Mouse (Mus musculus) CH12.LX (cell line): ENCODE data around the gene Sgf29. TPM values are rescaled to one million over a fixed set of nuclear protein-coding genes. Genes with fewer than 3 reads are reported as not detected.

ENCODE experiments used
- DNase-seq: peaks from one replicate; pipeline ENCODE4 v3.0.0-alpha.2; 2013; ENCODE audit errors: extremely low read depth
- H3K27ac ChIP-seq: 2 replicates; pipeline ENCODE4 v1.5.1; 2012; ENCODE audit warnings: low read depth, mild to moderate bottlenecking, control low read depth, moderate library complexity; ENCODE audit not compliant: insufficient read depth
- H3K27me3 ChIP-seq: replicated peaks from 2 replicates; pipeline ENCODE3; 2012; ENCODE audit warnings: inconsistent platforms
- H3K36me3 ChIP-seq, 2 experiments: replicated peaks in 1 of 2; 2 replicates each; pipeline versions ENCODE3 to v1.6.1; 2012; ENCODE audit warnings: inconsistent platforms in 1 of 2, low read length in 1 of 2, mild to moderate bottlenecking in 1 of 2, mixed read lengths in 1 of 2, moderate library complexity in 1 of 2; ENCODE audit not compliant: control insufficient read depth in 1 of 2, insufficient read depth in 1 of 2
- H3K4me1 ChIP-seq, 2 experiments: 2 replicates each; pipeline ENCODE4 v1.6.1; 2012; ENCODE audit warnings: inconsistent platforms in 1 of 2, moderate library complexity in 1 of 2; ENCODE audit not compliant: insufficient read depth in 2 of 2, control insufficient read depth in 1 of 2
- H3K4me2 ChIP-seq: 2 replicates; pipeline ENCODE4 v1.6.1; 2012; ENCODE audit warnings: low read depth, mild to moderate bottlenecking, control low read depth; ENCODE audit not compliant: poor library complexity, insufficient read depth, severe bottlenecking
- H3K4me3 ChIP-seq, 3 experiments: fragments of 150-350 bp in 1 of 3; sonication (generic) in 1 of 3; replicated peaks in 1 of 3; 2 replicates each; pipeline versions ENCODE3 to v1.5.1; 2011 to 2012; ENCODE audit warnings: low read depth in 2 of 3, low read length in 2 of 3, mild to moderate bottlenecking in 2 of 3, moderate library complexity in 2 of 3, control low read depth in 1 of 3, improper control_type of control experiment in 1 of 3, inconsistent platforms in 1 of 3, mixed read lengths in 1 of 3; ENCODE audit not compliant: poor library complexity in 1 of 3
- H3K79me2 ChIP-seq: replicated peaks from 2 replicates; pipeline ENCODE4 v1.6.1; 2012; ENCODE audit warnings: mild to moderate bottlenecking, moderate library complexity; ENCODE audit not compliant: control insufficient read depth, poor library complexity, insufficient read depth, severe bottlenecking; ENCODE audit errors: extremely low read depth
- H3K9ac ChIP-seq: 2 replicates; pipeline ENCODE4 v1.6.1; 2012; ENCODE audit warnings: low read depth, mild to moderate bottlenecking, control low read depth, moderate library complexity; ENCODE audit not compliant: insufficient read depth
- H3K9me3 ChIP-seq: replicated peaks from 2 replicates; pipeline ENCODE3; 2012; ENCODE audit warnings: low read length, inconsistent platforms, mixed read lengths
- CHD1 ChIP-seq: IDR thresholded peaks from 2 replicates; pipeline ENCODE4 v1.6.1; 2012; ENCODE audit warnings: low read depth, low read length, improper control_type of control experiment, inconsistent platforms
- EP300 ChIP-seq: IDR thresholded peaks from 2 replicates; pipeline ENCODE4 v1.6.1; 2011; ENCODE audit warnings: low read length, improper control_type of control experiment
- ETS1 ChIP-seq: conservative IDR thresholded peaks from 2 replicates; pipeline ENCODE4 v1.6.1; 2012; ENCODE audit warnings: low read depth, mild to moderate bottlenecking, inconsistent platforms, low read length, improper control_type of control experiment, moderate library complexity
- GABPA ChIP-seq: IDR thresholded peaks from 2 replicates; pipeline ENCODE4 v1.6.1; 2012; ENCODE audit warnings: low read depth, low read length, improper control_type of control experiment, inconsistent platforms; ENCODE audit not compliant: insufficient replicate concordance
- HCFC1 ChIP-seq: IDR thresholded peaks from 2 replicates; pipeline ENCODE4 v1.6.1; 2012; ENCODE audit warnings: low read depth, mild to moderate bottlenecking, inconsistent platforms, low read length, improper control_type of control experiment
- IRF4 ChIP-seq: IDR thresholded peaks from 2 replicates; pipeline ENCODE4 v1.6.1; 2014; ENCODE audit warnings: low read depth, mild to moderate bottlenecking, inconsistent platforms, low read length, improper control_type of control experiment
- MAFK ChIP-seq: IDR thresholded peaks from 2 replicates; pipeline ENCODE4 v1.6.1; 2011; ENCODE audit warnings: low read length, improper control_type of control experiment; ENCODE audit not compliant: insufficient replicate concordance
- MAX ChIP-seq: IDR thresholded peaks from 2 replicates; pipeline ENCODE4 v1.6.1; 2011; ENCODE audit warnings: low read length, improper control_type of control experiment
- MXI1 ChIP-seq: IDR thresholded peaks from 2 replicates; pipeline ENCODE4 v1.6.1; 2011; ENCODE audit warnings: mild to moderate bottlenecking, low read depth, low read length, improper control_type of control experiment
- NELFE ChIP-seq: IDR thresholded peaks from 2 replicates; pipeline ENCODE4 v1.6.1; 2011; ENCODE audit warnings: low read depth, low read length, improper control_type of control experiment
- NRF1 ChIP-seq: IDR thresholded peaks from 2 replicates; pipeline ENCODE4 v1.6.1; 2014; ENCODE audit warnings: low read depth, mild to moderate bottlenecking, inconsistent platforms, low read length, improper control_type of control experiment, moderate library complexity
- POLR2AphosphoS2 ChIP-seq: IDR thresholded peaks from 2 replicates; pipeline ENCODE4 v1.6.1; 2011; ENCODE audit warnings: low read depth, low read length, improper control_type of control experiment
- RCOR1 ChIP-seq: conservative IDR thresholded peaks from 2 replicates; pipeline ENCODE4 v1.6.1; 2012; ENCODE audit warnings: low read depth, mild to moderate bottlenecking, inconsistent platforms, low read length, improper control_type of control experiment
- SIN3A ChIP-seq: IDR thresholded peaks from 2 replicates; pipeline ENCODE4 v1.6.1; 2012; ENCODE audit warnings: low read length, improper control_type of control experiment, inconsistent platforms
- SMC3 ChIP-seq: IDR thresholded peaks from 2 replicates; pipeline ENCODE4 v1.6.1; 2011; ENCODE audit warnings: low read depth, low read length, improper control_type of control experiment
- UBTF ChIP-seq: IDR thresholded peaks from 2 replicates; pipeline ENCODE4 v1.6.1; 2012; ENCODE audit warnings: low read depth, mild to moderate bottlenecking, inconsistent platforms, low read length, improper control_type of control experiment, moderate library complexity
- USF1 ChIP-seq: IDR thresholded peaks from 2 replicates; pipeline ENCODE4 v1.6.1; 2014; ENCODE audit warnings: low read depth, mild to moderate bottlenecking, inconsistent platforms, low read length, improper control_type of control experiment
- USF2 ChIP-seq: conservative IDR thresholded peaks from 2 replicates; pipeline ENCODE4 v1.6.1; 2011; ENCODE audit warnings: low read depth, low read length, improper control_type of control experiment
- ZNF384 ChIP-seq: IDR thresholded peaks from 2 replicates; pipeline ENCODE4 v1.6.1; 2012; ENCODE audit warnings: low read depth, low read length, improper control_type of control experiment, inconsistent platforms
- dilution Hi-C: fragments of 300-500 bp; cut with MboI; formaldehyde crosslinking; loops from 2 replicates; pipeline ENCODE4 v1.14.3; 2020; ENCODE audit warnings: low sequenced_read_pairs; ENCODE audit not compliant: extremely low pct_unique_long_range_greater_than_20kb, extremely low pct_ligation_motif_present
- in situ Hi-C: fragments of 300-500 bp; cut with MboI; formaldehyde crosslinking; loops from 3 replicates; pipeline ENCODE4 v1.14.3; 2019; ENCODE audit warnings: low sequenced_read_pairs, low pct_ligation_motif_present, low pct_unique_long_range_greater_than_20kb, mixed read lengths
- polyA plus RNA-seq: library from polyadenylated mRNA; unstranded; fragments of >175 nt; gene quantifications from 2 replicates; pipeline ENCODE4 v1.2.1, GENCODE M21; 2012; ENCODE audit warnings: low read depth; ENCODE audit not compliant: insufficient read length
- total RNA-seq, 2 experiments: library from RNA; depleted of rRNA; stranded (reverse); fragments of 300-350 nt in 1 of 2; fragments of >200 nt in 1 of 2; gene quantifications; 2 replicates each; pipeline ENCODE4 v1.2.3; 2012 to 2014

The Sgf29 gene
- total and polyA plus RNA-seq, 3 experiments = 20.5 to 71.7 (median 55.6) TPM

GRCm38 (mm10) chr7:126691676-126692075 is 42.6 kb downstream of the Sgf29 start:
- peaks cover 12% of the 10 kb centered on the region for H3K79me2 ChIP-seq
- peaks cover 17 to 46% of the 10 kb centered on the region in 2 experiments for H3K36me3 ChIP-seq
- no peak overlapping the region for H3K9ac ChIP-seq
- H3K9me3 ChIP-seq = no peaks in the 10 kb centered on the region
- H3K4me1 ChIP-seq = peaks cover 3 to 21% of the 10 kb centered on the region in 2 experiments
- H3K27me3 ChIP-seq = no peaks in the 10 kb centered on the region
- no peak for DNase-seq
- TF ChIP-seq ZNF384 = no peak
- TF ChIP-seq IRF4 = no peak
- no peak for TF ChIP-seq RCOR1
- no peak for TF ChIP-seq CHD1
- no peak for TF ChIP-seq GABPA
- no peak for TF ChIP-seq MXI1
- TF ChIP-seq NELFE = no peak
- no peak for TF ChIP-seq POLR2AphosphoS2
- no peak for TF ChIP-seq MAX
- TF ChIP-seq UBTF = no peak
- no peak for TF ChIP-seq EP300
- no peak for TF ChIP-seq ETS1
- no peak for TF ChIP-seq USF2
- TF ChIP-seq SIN3A = no peak
- TF ChIP-seq USF1 = no peak
- TF ChIP-seq SMC3 = no peak
- H3K4me3 ChIP-seq = no peak overlapping the region
- no peak overlapping the region for H3K4me2 ChIP-seq
- dilution Hi-C loops = no loop called here
- in situ Hi-C loops = loop anchor here (5.0 kb wide), 2 partner anchors 49 to 496 kb away; no protein-coding TSS in a partner anchor
- H3K27ac ChIP-seq = no peak overlapping the region

- Histone ChIP-seq H3K27me3 (no peaks in the 10 kb centered on the region), H3K27ac (no peak overlapping the region), H3K79me2 (peaks cover 20% of the 10 kb centered on the region), H3K9me3 (no peaks in the 10 kb centered on the region), H3K4me2 (no peak overlapping the region), H3K4me3 (no peak overlapping the region), H3K36me3 (peaks cover 23 to 51% of the 10 kb centered on the region in 2 experiments), H3K4me1 (peaks cover 10 to 28% of the 10 kb centered on the region in 2 experiments), H3K9ac (no peak overlapping the region)
- no peak for DNase-seq
- dilution Hi-C loops = no loop called here
- TF ChIP-seq SMC3 (no peak), MAX (no peak), POLR2AphosphoS2 (no peak), MAFK (no peak), UBTF (no peak), NRF1 (no peak), HCFC1 (no peak)
- in situ Hi-C loops = loop anchor here (5.0 kb wide), 2 partner anchors 50 to 495 kb away; no protein-coding TSS in a partner anchor
These were observed 43.3 kb downstream of the Sgf29 start for GRCm38 (mm10) chr7:126692426-126692825.
